Mouse (Mus musculus) liver, postnatal 0 days (tissue): ENCODE measurements around the gene Rere. TPM values are rescaled to one million over a fixed set of nuclear protein-coding genes. Genes with fewer than 3 reads are reported as not detected.
A peak's percentile ranks its signal among the peaks of the same experiment; 100 is the strongest.

Experiments
- ATAC-seq: fragments of 200-750 bp; cut with Nextera tagmentation; 2 replicates; pipeline ENCODE4 v1.8.0; 2017; ENCODE audit warnings: mild to moderate bottlenecking, moderate library complexity
- DNase-seq: peaks from one replicate; pipeline ENCODE4 v3.0.0-alpha.2; 2016
- H3K27ac ChIP-seq: fragments of 300-500 bp; sonication (generic); 2 replicates; pipeline ENCODE4 v1.5.1; 2014; ENCODE audit warnings: antibody characterized with exemption, moderate library complexity, mild to moderate bottlenecking, low read depth
- H3K27me3 ChIP-seq: fragments of 300-500 bp; sonication (generic); 2 replicates; pipeline ENCODE4 v1.6.1; 2014; ENCODE audit warnings: low read length, control low read depth, mixed read lengths; ENCODE audit not compliant: insufficient read depth
- H3K36me3 ChIP-seq: fragments of 300-500 bp; sonication (generic); replicated peaks from 2 replicates; pipeline ENCODE4 v1.6.1; 2014; ENCODE audit warnings: mild to moderate bottlenecking, control low read depth, low read length, moderate library complexity, mixed read lengths; ENCODE audit not compliant: insufficient read depth
- H3K4me1 ChIP-seq: fragments of 300-500 bp; sonication (generic); 2 replicates; pipeline ENCODE4 v1.6.1; 2014; ENCODE audit warnings: antibody characterized with exemption, mild to moderate bottlenecking, control low read depth; ENCODE audit not compliant: insufficient read depth
- H3K4me2 ChIP-seq: fragments of 300-500 bp; sonication (generic); 2 replicates; pipeline ENCODE4 v1.6.1; 2014; ENCODE audit warnings: low read depth, mild to moderate bottlenecking, low read length, moderate library complexity, mixed read lengths
- H3K4me3 ChIP-seq: fragments of 300-500 bp; sonication (generic); 2 replicates; pipeline ENCODE4 v1.5.1; 2014; ENCODE audit warnings: low read depth, low read length
- H3K9ac ChIP-seq: fragments of 300-500 bp; sonication (generic); replicated peaks from 2 replicates; pipeline ENCODE4 v1.6.1; 2014; ENCODE audit warnings: mild to moderate bottlenecking, moderate library complexity
- H3K9me3 ChIP-seq: fragments of 300-500 bp; sonication (generic); 2 replicates; pipeline ENCODE4 v1.6.1; 2016; ENCODE audit warnings: mild to moderate bottlenecking, control low read depth, low read length, mixed read lengths
- CTCF ChIP-seq: sonication (generic); IDR thresholded peaks from 2 replicates; pipeline ENCODE4 v1.5.1; 2016; ENCODE audit warnings: antibody characterized with exemption, low read depth
- EP300 ChIP-seq: IDR thresholded peaks from 2 replicates; pipeline ENCODE4 v1.6.1; 2016; ENCODE audit warnings: antibody characterized with exemption, low read depth, mild to moderate bottlenecking
- WGBS: fragments of 180-500 bp; shearing (Covaris S2); extraction: QIAGEN DNeasy Blood & Tissue Kit; methylation state at CpG from one replicate; pipeline ENCODE4 v1.1.7; 2014; ENCODE audit not compliant: insufficient replicate concordance; 5-methylcytosine and 5-hydroxymethylcytosine counted together
- polyA plus RNA-seq: library from polyadenylated mRNA; unstranded; fragments of >200 nt; fragmentation: Nextera tagmentation; extraction: Ambion mirVana; gene quantifications from 2 replicates; pipeline ENCODE4 v1.2.1, GENCODE M21; 2015

The Rere gene
- polyA plus RNA-seq, 1 experiment from 2014 or later: 4.3 TPM

DNA sequence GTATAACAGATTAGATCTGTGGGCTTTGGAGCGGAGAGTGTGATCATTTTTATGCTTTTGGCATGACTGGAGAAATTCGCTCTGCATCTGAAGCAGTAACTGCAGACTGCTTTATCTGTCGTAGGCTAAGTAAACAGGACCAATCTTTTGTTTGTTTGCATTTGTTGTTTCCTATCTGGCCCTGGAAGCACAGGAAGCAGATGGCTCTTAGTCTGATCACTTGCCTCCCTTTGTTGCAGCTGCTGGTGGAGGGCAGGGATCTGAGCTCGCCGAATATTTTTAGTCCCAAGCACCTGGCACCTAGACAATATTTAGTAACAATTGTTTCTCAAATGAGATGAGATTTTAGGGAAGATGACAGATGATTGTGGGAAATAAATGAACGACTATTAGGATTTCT lies 123.1 kb downstream of the Rere start:
- H3K4me1 ChIP-seq: peaks cover 55% of the 10 kb centered on the region
- TF ChIP-seq CTCF (no peak), EP300 (no peak)
- no peak overlapping the region; the same call in 1 of the 2 replicates for H3K9ac ChIP-seq
- no peak overlapping the region for H3K4me3 ChIP-seq
- peak overlapping the region; percentile 31; the same call in 1 of the 2 replicates for H3K27ac ChIP-seq
- ATAC-seq (no peak), DNase-seq (no peak)
- H3K36me3 ChIP-seq: no peaks in the 10 kb centered on the region; the same call in 1 of the 2 replicates
- no peak overlapping the region for H3K4me2 ChIP-seq
- no peaks in the 10 kb centered on the region for H3K9me3 ChIP-seq
- WGBS: 40% methylated on average over 6 of the region's 6 CpGs
- no peaks in the 10 kb centered on the region for H3K27me3 ChIP-seq

DNA sequence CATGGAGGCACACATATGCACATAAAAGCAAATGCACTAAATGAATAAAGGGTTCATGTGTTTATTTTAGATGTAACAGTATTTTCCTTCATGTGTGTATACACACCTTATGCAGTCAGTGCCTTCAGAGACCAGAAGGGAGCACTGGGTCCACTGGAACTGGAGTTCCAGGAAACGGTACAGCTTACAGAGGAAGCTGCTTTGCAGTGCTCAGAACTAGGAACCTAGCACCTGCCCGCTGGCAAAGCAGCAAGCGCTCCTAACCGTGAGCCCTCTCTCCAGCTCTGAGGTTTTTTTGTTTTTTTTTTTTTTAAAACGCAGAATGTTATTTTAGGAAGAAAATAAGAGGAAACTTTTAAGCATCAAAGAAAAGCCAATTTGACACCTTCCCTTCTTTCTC lies 124.3 kb downstream of the Rere start:
- no peaks in the 10 kb centered on the region for H3K27me3 ChIP-seq
- H3K36me3 ChIP-seq: no peaks in the 10 kb centered on the region; the same call in 1 of the 2 replicates
- 41% methylated on average over 5 of the region's 5 CpGs for WGBS
- no peak for TF ChIP-seq EP300
- no peak for TF ChIP-seq CTCF
- H3K4me3 ChIP-seq: no peak overlapping the region
- ATAC-seq (no peak), DNase-seq (no peak)
- H3K9me3 ChIP-seq: no peaks in the 10 kb centered on the region
- H3K9ac ChIP-seq: no peak overlapping the region
- peaks cover 52% of the 10 kb centered on the region for H3K4me1 ChIP-seq
- H3K27ac ChIP-seq: no peak overlapping the region
- H3K4me2 ChIP-seq: peak overlapping the region; percentile 58; the same call in 1 of the 2 replicates

GRCm38 (mm10) chr4:150406320-150406719 lies 124.9 kb downstream of the Rere start:
- peak overlapping the region; percentile 56 for H3K27ac ChIP-seq
- H3K4me1 ChIP-seq: peaks cover 47% of the 10 kb centered on the region
- H3K9me3 ChIP-seq: no peaks in the 10 kb centered on the region
- H3K27me3 ChIP-seq: no peaks in the 10 kb centered on the region
- ATAC-seq: no peak
- no peak overlapping the region for H3K9ac ChIP-seq
- peak overlapping the region; percentile 58 for H3K4me2 ChIP-seq
- no peak for TF ChIP-seq EP300
- TF ChIP-seq CTCF: peak; percentile 19; the same call in 1 of the 2 replicates
- peak overlapping the region; percentile 5; the same call in 1 of the 2 replicates for H3K4me3 ChIP-seq
- WGBS: 55% methylated on average over 21 of the region's 21 CpGs
- DNase-seq: no peak
- no peaks in the 10 kb centered on the region; the same call in 1 of the 2 replicates for H3K36me3 ChIP-seq

DNA sequence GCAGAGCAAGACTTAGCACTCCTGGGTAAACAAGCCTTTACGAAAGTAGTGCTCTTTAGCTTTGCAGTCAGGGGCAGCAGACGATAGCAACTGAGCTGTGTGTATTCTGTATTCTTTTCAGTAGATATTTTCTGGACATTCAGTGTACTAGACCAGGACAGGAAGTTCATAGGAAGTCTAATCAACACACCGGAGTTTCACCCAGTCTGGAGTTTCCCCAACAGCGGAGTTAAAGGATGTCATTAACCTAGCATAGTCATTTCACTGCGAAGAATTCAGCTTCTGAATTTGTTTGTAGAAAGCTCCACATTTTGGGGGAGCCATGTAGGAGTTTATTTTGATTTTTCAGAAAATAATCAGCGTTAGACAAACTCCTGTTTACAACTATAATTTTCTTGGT lies 125.4 kb downstream of the Rere start:
- TF ChIP-seq CTCF: no peak
- TF ChIP-seq EP300: no peak
- H3K9ac ChIP-seq: no peak overlapping the region
- 66% methylated on average over 6 of the region's 6 CpGs for WGBS
- no peaks in the 10 kb centered on the region for H3K27me3 ChIP-seq
- no peak for ATAC-seq
- H3K4me3 ChIP-seq: peak overlapping the region; percentile 5; the same call in 1 of the 2 replicates
- peaks cover 42% of the 10 kb centered on the region for H3K4me1 ChIP-seq
- no peak for DNase-seq
- no peaks in the 10 kb centered on the region; the same call in 1 of the 2 replicates for H3K36me3 ChIP-seq
- peak overlapping the region; percentile 56 for H3K27ac ChIP-seq
- peak overlapping the region; percentile 58 for H3K4me2 ChIP-seq
- no peaks in the 10 kb centered on the region for H3K9me3 ChIP-seq

GRCm38 (mm10) chr4:150414296-150414695 lies 132.8 kb downstream of the Rere start:
- Histone ChIP-seq H3K4me2 (peak overlapping the region; percentile 48; the same call in 1 of the 2 replicates), H3K27me3 (no peaks in the 10 kb centered on the region), H3K9me3 (no peaks in the 10 kb centered on the region), H3K4me1 (peaks cover 2% of the 10 kb centered on the region; the same call in 1 of the 2 replicates), H3K9ac (no peak overlapping the region), H3K4me3 (no peak overlapping the region), H3K27ac (peak overlapping the region; percentile 75), H3K36me3 (no peaks in the 10 kb centered on the region)
- DNase-seq (no peak), ATAC-seq (no peak)
- WGBS: 63% methylated on average over 5 of the region's 5 CpGs
- TF ChIP-seq CTCF: no peak
- TF ChIP-seq EP300: no peak

DNA sequence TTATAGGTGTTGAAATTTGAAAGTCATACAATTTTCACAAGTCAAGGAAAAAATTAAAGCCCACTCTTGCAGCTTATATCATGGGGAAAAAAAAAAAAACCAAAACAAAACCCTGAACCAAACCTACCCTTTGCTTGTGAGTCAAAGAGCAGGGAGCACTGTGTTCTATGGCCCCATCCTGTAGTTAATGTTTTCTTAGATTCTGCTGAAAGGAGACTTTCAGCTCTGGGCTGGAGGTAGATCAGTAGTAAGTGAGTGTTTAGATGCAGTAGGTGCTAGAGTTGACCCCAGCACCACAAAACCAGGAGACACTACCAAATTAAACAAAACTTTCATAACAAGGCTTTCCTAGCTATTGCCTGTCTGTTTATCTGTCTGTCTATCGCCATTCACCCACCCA lies 133.3 kb downstream of the Rere start:
- Histone ChIP-seq H3K36me3 (no peaks in the 10 kb centered on the region), H3K27me3 (no peaks in the 10 kb centered on the region), H3K4me2 (peak overlapping the region; percentile 48), H3K4me1 (peaks cover 2% of the 10 kb centered on the region; the same call in 1 of the 2 replicates), H3K27ac (peak overlapping the region; percentile 75), H3K4me3 (no peak overlapping the region), H3K9ac (no peak overlapping the region), H3K9me3 (no peaks in the 10 kb centered on the region)
- ATAC-seq: peak; percentile 66
- DNase-seq: no peak
- TF ChIP-seq EP300: 0 out of 2 replicates have a peak, but pooled peaks have one; percentile 17
- TF ChIP-seq CTCF: no peak
- 78% methylated on average over 1 of the region's 1 CpGs for WGBS
